Mouse (Mus musculus): ENCODE results near the gene Fdxr. TPM values are rescaled to one million over a fixed set of nuclear protein-coding genes. Genes with fewer than 3 reads are reported as not detected.

Fdxr gene
- polyA plus RNA-seq, 1 experiment from 2014 or later: 23.4 TPM

DNA sequence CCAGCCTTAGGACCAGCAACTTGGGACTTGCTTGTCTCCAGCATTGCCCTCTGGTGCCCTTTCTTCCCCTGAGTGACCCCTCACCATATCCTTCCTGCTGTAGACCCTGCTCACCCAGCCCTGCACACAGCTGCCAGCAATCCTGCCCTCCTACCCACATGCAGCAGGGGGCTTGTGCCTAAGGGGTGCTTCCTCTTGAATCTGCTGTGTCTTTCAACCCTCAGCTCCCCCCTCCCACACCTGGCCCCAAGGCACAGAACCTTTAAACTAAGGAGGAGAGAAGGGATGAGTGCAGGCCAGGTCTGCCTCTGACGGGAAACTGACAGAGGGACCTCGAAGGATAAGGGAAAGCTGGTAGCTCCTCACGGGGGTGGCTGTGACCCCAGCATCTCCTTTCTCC lies 34.1 kb downstream of the Fdxr start:
- Histone ChIP-seq H3K9ac (ENCODE audit: low read depth, low read length) (no peak overlapping the region), H3K27me3 (ENCODE audit: control insufficient read depth, insufficient read depth, low read depth, low read length) (peaks cover under 1% of the 10 kb centered on the region; the same call in 1 of the 2 replicates), H3K4me1 (ENCODE audit: control insufficient read depth, insufficient read depth, low read length) (peaks cover 7% of the 10 kb centered on the region; the same call in 1 of the 2 replicates), H3K36me3 (ENCODE audit: control insufficient read depth, insufficient read depth, low read length) (0 out of 2 replicates have a peak, but pooled peaks cover 3% of the 10 kb centered on the region), H3K9me3 (replicated peaks; ENCODE audit: control insufficient read depth, low read length, poor library complexity, severe bottlenecking) (no peaks in the 10 kb centered on the region), H3K4me2 (ENCODE audit: low read length) (no peak overlapping the region), H3K27ac (ENCODE audit: low read length) (no peak overlapping the region), H3K4me3 (ENCODE audit: low read depth, low read length) (no peak overlapping the region)
- WGBS: 80% methylated on average over 3 of the region's 3 CpGs
- ATAC-seq: no peak

DNA sequence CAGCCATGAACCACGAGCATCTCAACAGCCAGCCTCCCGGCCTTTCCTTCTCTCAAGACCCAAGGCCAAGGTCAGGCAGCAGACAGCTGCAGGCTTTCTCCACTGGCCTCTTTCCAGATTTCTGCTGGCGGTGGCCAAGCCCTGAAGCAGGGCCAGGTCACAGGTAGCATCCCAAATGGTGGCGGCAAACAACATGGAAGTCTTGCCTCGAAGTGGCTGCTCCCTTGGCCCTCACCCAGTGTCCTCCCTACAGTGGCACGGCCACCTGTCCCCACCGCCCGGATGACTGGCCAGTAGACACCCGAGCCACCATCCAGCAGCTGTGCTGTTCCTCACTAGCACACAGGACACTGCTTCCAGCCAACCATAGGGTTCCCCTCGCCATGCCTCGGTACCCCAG lies 35.4 kb downstream of the Fdxr start:
- WGBS: 70% methylated on average over 11 of the region's 11 CpGs

DNA sequence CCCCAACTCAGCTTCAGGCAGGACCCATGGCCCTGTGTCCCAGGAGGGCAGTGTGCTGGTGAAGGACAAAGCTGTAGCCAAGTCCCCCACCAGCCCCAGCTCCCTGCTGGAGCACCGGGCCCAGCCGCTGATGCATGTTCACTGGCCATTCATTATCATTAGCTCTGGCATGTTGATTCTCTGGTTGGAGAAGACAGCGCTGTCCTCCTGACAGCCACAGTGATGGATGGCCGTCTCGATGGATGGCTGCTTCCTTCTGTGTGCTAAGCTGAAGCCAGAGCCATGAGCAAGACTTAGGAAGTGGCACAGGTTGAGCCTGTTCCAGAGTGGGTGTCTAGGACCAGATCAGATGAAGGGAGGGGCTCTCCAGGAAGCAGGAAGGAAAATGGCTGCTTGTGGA lies 40.3 kb downstream of the Fdxr start:
- 51% methylated on average over 5 of the region's 5 CpGs for WGBS
- ATAC-seq: no peak
- H3K4me2 ChIP-seq (ENCODE audit: low read length): no peak overlapping the region

More for the DNA sequence above, 35.4 kb downstream of the Fdxr start:
- no peaks in the 10 kb centered on the region for H3K27me3 ChIP-seq (ENCODE audit: control insufficient read depth, insufficient read depth, low read depth, low read length)
- no peak overlapping the region for H3K9ac ChIP-seq (ENCODE audit: low read depth, low read length)
- H3K36me3 ChIP-seq (ENCODE audit: control insufficient read depth, insufficient read depth, low read length): 0 out of 2 replicates have a peak, but pooled peaks cover 3% of the 10 kb centered on the region
- H3K4me2 ChIP-seq (ENCODE audit: low read length): no peak overlapping the region
- peaks cover 2% of the 10 kb centered on the region; the same call in 1 of the 2 replicates for H3K4me1 ChIP-seq (ENCODE audit: control insufficient read depth, insufficient read depth, low read length)
- no peak overlapping the region for H3K27ac ChIP-seq (ENCODE audit: low read length)
- no peak overlapping the region for H3K4me3 ChIP-seq (ENCODE audit: low read depth, low read length)
- no peaks in the 10 kb centered on the region for H3K9me3 ChIP-seq (replicated peaks; ENCODE audit: control insufficient read depth, low read length, poor library complexity, severe bottlenecking)
- ATAC-seq: no peak

DNA sequence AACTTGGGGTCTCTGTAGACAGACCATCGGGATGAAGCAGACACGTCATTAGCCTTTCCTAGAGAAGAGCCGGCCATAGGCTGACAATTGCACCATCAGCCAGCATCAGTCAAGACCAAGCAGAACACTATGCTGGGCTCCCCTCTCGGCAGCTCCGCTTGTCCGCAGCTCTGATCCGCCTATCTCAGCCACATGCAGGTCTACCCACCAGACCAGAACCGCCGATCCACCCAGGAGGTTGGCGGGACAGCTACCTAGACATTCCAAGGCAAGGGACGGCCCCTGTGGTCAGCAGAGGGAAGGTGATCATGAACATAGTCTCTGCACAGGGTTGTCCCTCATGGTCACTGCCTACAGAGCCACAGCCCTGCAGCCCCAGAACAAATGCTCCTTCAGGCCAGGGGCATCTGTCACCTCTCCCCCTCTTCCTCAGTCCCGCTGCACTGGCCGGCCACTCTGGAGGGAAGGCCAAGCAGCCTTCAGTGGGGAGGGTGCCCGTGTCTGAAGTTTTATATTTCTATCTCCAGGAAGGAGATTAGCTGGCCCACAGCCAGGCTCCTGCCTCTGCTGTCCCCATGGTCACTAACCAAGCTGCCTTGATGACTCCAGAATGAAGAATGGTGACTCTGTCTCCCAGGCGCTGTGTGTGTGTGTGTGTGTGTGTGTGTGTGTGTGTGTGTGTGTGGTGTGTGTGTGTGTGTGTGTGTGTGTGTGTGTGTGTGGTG lies 42.4 kb downstream of the Fdxr start:
- Histone ChIP-seq H3K27ac (ENCODE audit: low read length) (no peak overlapping the region; the same call in 1 of the 2 replicates), H3K9me3 (replicated peaks; ENCODE audit: control insufficient read depth, low read length, poor library complexity, severe bottlenecking) (no peaks in the 10 kb centered on the region), H3K4me3 (ENCODE audit: low read depth, low read length) (no peak overlapping the region), H3K4me1 (ENCODE audit: control insufficient read depth, insufficient read depth, low read length) (peaks cover 27% of the 10 kb centered on the region), H3K36me3 (ENCODE audit: control insufficient read depth, insufficient read depth, low read length) (no peaks in the 10 kb centered on the region), H3K27me3 (ENCODE audit: control insufficient read depth, insufficient read depth, low read depth, low read length) (no peaks in the 10 kb centered on the region), H3K9ac (ENCODE audit: low read depth, low read length) (no peak overlapping the region), H3K4me2 (ENCODE audit: low read length) (no peak overlapping the region)
- ATAC-seq: no peak
- 73% methylated on average over 15 of the region's 15 CpGs for WGBS

More for the DNA sequence above, 40.3 kb downstream of the Fdxr start:
- Histone ChIP-seq H3K36me3 (ENCODE audit: control insufficient read depth, insufficient read depth, low read length) (no peaks in the 10 kb centered on the region), H3K4me3 (ENCODE audit: low read depth, low read length) (no peak overlapping the region), H3K9me3 (replicated peaks; ENCODE audit: control insufficient read depth, low read length, poor library complexity, severe bottlenecking) (no peaks in the 10 kb centered on the region), H3K27ac (ENCODE audit: low read length) (no peak overlapping the region), H3K9ac (ENCODE audit: low read depth, low read length) (no peak overlapping the region), H3K27me3 (ENCODE audit: control insufficient read depth, insufficient read depth, low read depth, low read length) (no peaks in the 10 kb centered on the region), H3K4me1 (ENCODE audit: control insufficient read depth, insufficient read depth, low read length) (peaks cover 22% of the 10 kb centered on the region)

DNA sequence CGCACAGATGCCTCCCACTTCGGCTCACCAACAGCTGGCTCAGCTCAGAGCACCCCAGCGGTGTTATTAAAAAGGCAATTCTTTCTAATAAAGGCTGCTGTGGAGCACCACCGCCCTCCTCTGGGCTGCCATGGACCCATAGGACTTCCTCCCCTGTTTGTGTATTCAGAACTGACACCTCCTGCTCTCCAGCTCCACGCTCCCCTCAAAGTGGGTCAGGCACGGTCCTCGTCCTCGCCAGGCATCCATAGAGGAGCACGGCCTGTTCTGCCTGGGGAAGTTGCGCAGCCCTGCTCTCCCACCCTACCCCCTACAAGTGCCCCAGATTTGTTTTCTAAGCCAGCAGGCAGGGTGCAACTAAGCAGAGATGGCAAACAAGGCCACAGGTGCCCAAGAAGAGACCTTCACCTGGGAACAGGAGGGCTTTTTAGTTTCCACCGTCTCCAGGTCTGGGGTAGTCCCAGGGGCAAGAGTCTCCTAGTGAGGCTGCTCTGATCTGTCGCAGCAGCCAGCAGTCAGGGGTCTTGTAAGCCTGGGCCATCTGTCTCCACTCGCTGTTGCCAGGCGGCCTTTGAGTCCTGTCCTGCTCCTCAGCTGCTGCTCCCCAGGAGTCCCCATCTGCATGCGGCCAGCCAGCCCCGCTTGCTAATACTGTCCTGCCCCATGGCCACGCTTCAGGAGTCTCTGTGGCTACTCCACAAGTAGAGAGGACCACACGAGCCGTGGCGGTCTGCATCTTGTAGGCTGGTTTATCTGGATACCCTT lies 43.1 kb downstream of the Fdxr start:
- ATAC-seq: 0 out of 2 replicates have a peak, but pooled peaks have one; percentile 23
- no peak overlapping the region for H3K9ac ChIP-seq (ENCODE audit: low read depth, low read length)
- WGBS: 31% methylated on average over 20 of the region's 20 CpGs

DNA sequence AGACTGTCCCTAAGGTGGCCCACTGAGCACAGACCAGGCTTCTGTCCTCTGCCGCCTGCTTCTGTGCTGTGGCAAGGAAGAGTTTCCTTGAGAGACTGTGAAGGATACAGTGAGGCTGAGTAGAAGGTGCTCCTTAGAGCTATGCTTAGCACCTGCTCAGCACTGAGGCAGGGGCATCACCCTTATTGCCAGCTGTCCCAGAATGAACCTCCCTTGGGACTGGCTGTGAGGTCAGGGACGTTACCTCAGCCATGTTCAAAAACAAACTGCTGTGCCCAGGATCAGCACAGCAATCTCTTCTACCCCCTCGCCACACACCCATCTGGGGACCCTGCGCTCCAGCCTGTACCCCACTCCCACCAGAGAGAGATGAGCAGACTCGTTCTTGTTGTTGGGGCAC lies 44.0 kb downstream of the Fdxr start:
- ATAC-seq: no peak
- H3K4me3 ChIP-seq (ENCODE audit: low read depth, low read length): no peak overlapping the region
- H3K4me2 ChIP-seq (ENCODE audit: low read length): no peak overlapping the region
- H3K9me3 ChIP-seq (replicated peaks; ENCODE audit: control insufficient read depth, low read length, poor library complexity, severe bottlenecking): no peaks in the 10 kb centered on the region
- H3K4me1 ChIP-seq (ENCODE audit: control insufficient read depth, insufficient read depth, low read length): peaks cover 30% of the 10 kb centered on the region
- no peaks in the 10 kb centered on the region for H3K36me3 ChIP-seq (ENCODE audit: control insufficient read depth, insufficient read depth, low read length)
- no peak overlapping the region for H3K27ac ChIP-seq (ENCODE audit: low read length)
- WGBS: 61% methylated on average over 5 of the region's 5 CpGs
- no peak overlapping the region for H3K9ac ChIP-seq (ENCODE audit: low read depth, low read length)
- H3K27me3 ChIP-seq (ENCODE audit: control insufficient read depth, insufficient read depth, low read depth, low read length): no peaks in the 10 kb centered on the region

More for the DNA sequence above, 43.1 kb downstream of the Fdxr start:
- Histone ChIP-seq H3K27me3 (ENCODE audit: control insufficient read depth, insufficient read depth, low read depth, low read length) (no peaks in the 10 kb centered on the region), H3K27ac (ENCODE audit: low read length) (no peak overlapping the region), H3K4me3 (ENCODE audit: low read depth, low read length) (no peak overlapping the region), H3K4me1 (ENCODE audit: control insufficient read depth, insufficient read depth, low read length) (peaks cover 27% of the 10 kb centered on the region), H3K4me2 (ENCODE audit: low read length) (no peak overlapping the region), H3K9me3 (replicated peaks; ENCODE audit: control insufficient read depth, low read length, poor library complexity, severe bottlenecking) (no peaks in the 10 kb centered on the region), H3K36me3 (ENCODE audit: control insufficient read depth, insufficient read depth, low read length) (no peaks in the 10 kb centered on the region)

DNA sequence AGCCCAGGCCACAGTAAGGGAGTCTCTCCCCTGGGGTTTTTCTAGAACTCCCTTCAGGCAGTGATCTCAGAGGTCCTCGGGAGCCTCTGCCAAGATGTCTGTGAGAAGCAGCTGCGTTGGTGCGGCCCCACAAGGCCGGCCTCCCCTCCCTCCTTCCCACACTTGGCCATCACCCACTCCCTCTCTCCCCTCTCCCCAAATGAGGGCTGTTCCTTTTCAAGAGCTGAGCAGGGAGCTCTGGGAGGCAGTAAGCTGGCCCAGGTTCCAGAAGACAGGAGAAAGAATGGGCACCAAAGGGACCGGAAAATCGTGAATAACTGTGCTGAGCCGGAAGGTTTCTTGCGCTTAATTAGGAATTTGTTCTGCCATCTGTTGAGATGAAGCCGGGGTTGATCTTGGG lies 44.9 kb downstream of the Fdxr start:
- Histone ChIP-seq H3K9me3 (replicated peaks; ENCODE audit: control insufficient read depth, low read length, poor library complexity, severe bottlenecking) (no peaks in the 10 kb centered on the region), H3K4me3 (ENCODE audit: low read depth, low read length) (no peak overlapping the region), H3K27ac (ENCODE audit: low read length) (0 out of 2 replicates have a peak overlapping the region, but pooled peaks have one; percentile 10), H3K4me1 (ENCODE audit: control insufficient read depth, insufficient read depth, low read length) (peaks cover 39% of the 10 kb centered on the region), H3K27me3 (ENCODE audit: control insufficient read depth, insufficient read depth, low read depth, low read length) (no peaks in the 10 kb centered on the region), H3K4me2 (ENCODE audit: low read length) (no peak overlapping the region), H3K9ac (ENCODE audit: low read depth, low read length) (0 out of 2 replicates have a peak overlapping the region, but pooled peaks have one; percentile 6), H3K36me3 (ENCODE audit: control insufficient read depth, insufficient read depth, low read length) (no peaks in the 10 kb centered on the region)
- WGBS: 30% methylated on average over 9 of the region's 9 CpGs
- ATAC-seq: no peak

DNA sequence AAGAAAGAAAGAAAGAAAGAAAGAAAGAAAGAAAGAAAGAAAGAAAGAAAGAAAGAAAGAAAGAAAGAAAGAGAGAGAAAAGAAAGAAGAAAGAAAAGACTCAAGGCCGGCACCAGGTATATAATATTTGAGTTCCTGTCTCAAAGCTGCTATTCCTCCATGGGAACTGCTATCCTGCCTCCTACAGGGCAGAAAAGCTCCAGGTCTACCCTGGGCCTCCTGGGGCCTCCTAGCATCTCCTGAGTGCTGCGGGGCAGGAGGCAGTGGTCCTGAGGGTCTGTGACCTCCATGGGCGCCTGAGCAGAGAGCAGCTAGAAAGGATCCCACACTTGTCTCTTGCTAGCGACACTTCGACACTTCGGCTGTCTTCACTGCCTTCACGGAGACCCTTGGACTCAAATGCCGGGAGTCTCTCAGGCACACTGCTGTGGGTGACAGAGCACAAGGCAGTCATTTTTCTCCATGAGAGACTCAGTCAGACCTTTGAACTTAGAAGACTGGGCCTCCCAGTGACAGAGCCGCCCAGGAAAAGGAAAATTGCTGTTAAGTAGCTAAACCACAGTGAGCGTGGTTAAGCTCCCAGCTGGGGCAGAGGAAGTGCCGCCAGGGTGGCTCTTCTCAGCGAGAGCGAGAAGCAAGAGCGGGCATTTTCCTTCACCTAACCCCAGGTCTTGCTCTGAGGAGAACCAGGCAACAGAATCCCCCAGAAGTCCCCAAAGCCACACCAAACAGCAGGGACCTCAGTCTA lies 45.5 kb downstream of the Fdxr start:
- H3K9ac ChIP-seq (ENCODE audit: low read depth, low read length): no peak overlapping the region

More for the DNA sequence above, 45.5 kb downstream of the Fdxr start:
- Histone ChIP-seq H3K27ac (ENCODE audit: low read length) (0 out of 2 replicates have a peak overlapping the region, but pooled peaks have one; percentile 10), H3K4me3 (ENCODE audit: low read depth, low read length) (no peak overlapping the region), H3K27me3 (ENCODE audit: control insufficient read depth, insufficient read depth, low read depth, low read length) (no peaks in the 10 kb centered on the region), H3K4me1 (ENCODE audit: control insufficient read depth, insufficient read depth, low read length) (peaks cover 45% of the 10 kb centered on the region), H3K36me3 (ENCODE audit: control insufficient read depth, insufficient read depth, low read length) (no peaks in the 10 kb centered on the region), H3K9me3 (replicated peaks; ENCODE audit: control insufficient read depth, low read length, poor library complexity, severe bottlenecking) (no peaks in the 10 kb centered on the region), H3K4me2 (ENCODE audit: low read length) (no peak overlapping the region)
- 48% methylated on average over 14 of the region's 14 CpGs for WGBS
- no peak for ATAC-seq

Measured in midbrain, embryonic 16.5 days (tissue).